Mouse (Mus musculus): ENCODE results near the gene Fkbpl. TPM values are rescaled to one million over a fixed set of nuclear protein-coding genes. Genes with fewer than 3 reads are reported as not detected.

Fkbpl gene
- polyA plus RNA-seq, 1 experiment from 2014 or later: 19.3 TPM

DNA sequence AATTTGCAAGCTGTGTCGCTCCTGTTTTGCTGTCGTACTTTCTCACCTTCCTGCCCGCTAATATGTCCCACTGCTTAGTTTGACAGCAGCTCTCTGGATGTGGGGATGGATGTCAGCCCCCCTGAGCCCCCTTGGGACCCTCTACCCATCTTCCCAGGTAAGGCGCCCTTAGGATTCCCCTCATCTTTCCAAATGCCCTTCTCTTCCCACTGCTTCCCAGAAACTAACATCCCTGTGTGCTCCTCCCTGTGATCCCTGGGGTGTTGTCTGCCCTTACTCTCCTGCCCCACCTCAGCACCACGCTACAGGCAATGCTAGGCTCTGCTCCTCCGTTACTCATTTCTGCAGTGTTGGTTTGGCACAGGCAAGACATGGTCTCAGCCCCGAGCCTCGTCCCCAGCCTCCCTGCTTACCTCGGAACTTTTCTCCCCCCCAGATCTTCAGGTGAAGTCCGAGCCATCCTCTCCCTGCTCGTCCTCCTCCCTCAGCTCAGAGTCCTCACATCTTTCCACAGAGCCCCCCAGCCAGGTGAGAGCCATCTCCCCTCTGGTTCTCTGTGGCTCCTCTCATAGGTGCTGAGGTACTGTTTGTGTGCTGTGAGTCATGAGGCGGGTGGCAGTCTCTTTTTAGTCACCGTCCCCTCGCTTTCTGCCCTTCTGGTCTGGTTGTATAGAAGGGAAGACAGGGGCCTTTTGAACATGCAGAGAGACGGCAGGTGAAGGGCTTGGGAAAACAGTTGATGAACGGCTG, 3.8 kb downstream of the Fkbpl start:
- no peaks in the 10 kb centered on the region for H3K27me3 ChIP-seq (ENCODE audit: control insufficient read depth, insufficient read depth, low read length)
- ATAC-seq (ENCODE audit: insufficient number of reproducible peaks, low FRiP score, low TSS enrichment, low read depth): no peak
- DNase-seq (ENCODE audit: low spot score): no peak
- no peak overlapping the region for H3K27ac ChIP-seq (replicated peaks; ENCODE audit: low read depth, low read length)
- no peaks in the 10 kb centered on the region for H3K9me3 ChIP-seq (ENCODE audit: control insufficient read depth, low read length)
- H3K4me2 ChIP-seq (ENCODE audit: low read depth, severe bottlenecking): peak overlapping the region; percentile 87
- 83% methylated on average over 16 of the region's 16 CpGs for WGBS
- H3K4me1 ChIP-seq (ENCODE audit: control insufficient read depth, insufficient read depth, low read length): peaks cover 7% of the 10 kb centered on the region; the same call in 1 of the 2 replicates
- H3K9ac ChIP-seq (ENCODE audit: low read length): no peak overlapping the region
- peak overlapping the region; percentile 97; the same call in 1 of the 2 replicates for H3K4me3 ChIP-seq (ENCODE audit: low read depth, low read length)
- peaks cover 13% of the 10 kb centered on the region for H3K36me3 ChIP-seq (ENCODE audit: control insufficient read depth, insufficient read depth, low read length)

GRCm38 (mm10) chr17:34649106-34649864, 4.7 kb downstream of the Fkbpl start:
- WGBS: 89% methylated on average over 18 of the region's 18 CpGs
- ATAC-seq (ENCODE audit: insufficient number of reproducible peaks, low FRiP score, low TSS enrichment, low read depth): no peak
- H3K9me3 ChIP-seq (ENCODE audit: control insufficient read depth, low read length): no peaks in the 10 kb centered on the region
- no peak overlapping the region for H3K4me2 ChIP-seq (ENCODE audit: low read depth, severe bottlenecking)
- no peak overlapping the region for H3K27ac ChIP-seq (replicated peaks; ENCODE audit: low read depth, low read length)
- H3K36me3 ChIP-seq (ENCODE audit: control insufficient read depth, insufficient read depth, low read length): peaks cover 16% of the 10 kb centered on the region
- DNase-seq (ENCODE audit: low spot score): no peak
- no peaks in the 10 kb centered on the region for H3K27me3 ChIP-seq (ENCODE audit: control insufficient read depth, insufficient read depth, low read length)
- H3K4me1 ChIP-seq (ENCODE audit: control insufficient read depth, insufficient read depth, low read length): peaks cover 7% of the 10 kb centered on the region; the same call in 1 of the 2 replicates
- H3K9ac ChIP-seq (ENCODE audit: low read length): no peak overlapping the region
- H3K4me3 ChIP-seq (ENCODE audit: low read depth, low read length): no peak overlapping the region

- Histone ChIP-seq H3K27me3 (ENCODE audit: control insufficient read depth, insufficient read depth, low read length) (no peaks in the 10 kb centered on the region), H3K9me3 (ENCODE audit: control insufficient read depth, low read length) (no peaks in the 10 kb centered on the region), H3K4me3 (ENCODE audit: low read depth, low read length) (no peak overlapping the region), H3K4me2 (ENCODE audit: low read depth, severe bottlenecking) (no peak overlapping the region), H3K4me1 (ENCODE audit: control insufficient read depth, insufficient read depth, low read length) (peaks cover 7% of the 10 kb centered on the region; the same call in 1 of the 2 replicates), H3K36me3 (ENCODE audit: control insufficient read depth, insufficient read depth, low read length) (peaks cover 19% of the 10 kb centered on the region), H3K27ac (replicated peaks; ENCODE audit: low read depth, low read length) (no peak overlapping the region), H3K9ac (ENCODE audit: low read length) (no peak overlapping the region)
- no peak for DNase-seq (ENCODE audit: low spot score)
- WGBS: 92% methylated on average over 14 of the region's 14 CpGs
- ATAC-seq (ENCODE audit: insufficient number of reproducible peaks, low FRiP score, low TSS enrichment, low read depth): no peak
Observed at GRCm38 (mm10) chr17:34650781-34651180, 6.2 kb downstream of the Fkbpl start.

DNA sequence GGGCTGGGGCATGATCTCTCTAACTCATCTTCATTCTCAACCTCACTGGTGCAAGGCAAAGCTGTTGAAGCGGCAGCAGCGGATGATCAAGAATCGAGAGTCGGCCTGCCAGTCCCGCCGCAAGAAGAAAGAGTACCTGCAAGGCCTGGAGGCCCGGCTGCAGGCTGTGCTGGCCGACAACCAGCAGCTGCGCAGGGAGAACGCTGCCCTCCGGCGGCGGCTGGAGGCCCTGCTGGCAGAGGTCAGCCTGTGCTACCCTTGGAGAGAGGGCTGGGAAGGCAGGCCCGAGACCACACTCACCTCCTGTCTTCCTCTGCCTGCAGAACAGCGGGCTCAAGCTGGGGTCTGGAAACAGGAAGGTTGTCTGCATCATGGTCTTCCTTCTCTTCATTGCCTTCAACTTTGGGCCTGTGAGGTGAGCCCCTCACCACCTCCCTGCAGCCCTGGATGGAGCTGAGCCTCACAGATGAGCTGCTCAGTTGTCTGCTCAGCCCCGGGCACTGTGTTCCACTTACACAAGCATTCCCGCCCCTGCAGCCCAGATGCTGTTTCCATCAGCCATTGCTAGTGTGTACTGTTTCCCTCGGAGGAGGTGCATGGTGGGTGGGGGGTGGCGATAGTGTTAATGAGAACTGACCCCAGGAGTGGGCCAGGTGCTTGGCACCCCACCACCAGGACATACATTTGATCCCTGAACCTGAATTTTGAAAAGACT, 7.1 kb downstream of the Fkbpl start:
- ATAC-seq (ENCODE audit: insufficient number of reproducible peaks, low FRiP score, low TSS enrichment, low read depth): no peak

GRCm38 (mm10) chr17:34652546-34652945, 8.0 kb downstream of the Fkbpl start:
- DNase-seq (ENCODE audit: low spot score): no peak

More for the DNA sequence above, 7.1 kb downstream of the Fkbpl start:
- no peaks in the 10 kb centered on the region for H3K27me3 ChIP-seq (ENCODE audit: control insufficient read depth, insufficient read depth, low read length)
- peaks cover 19% of the 10 kb centered on the region for H3K36me3 ChIP-seq (ENCODE audit: control insufficient read depth, insufficient read depth, low read length)
- H3K4me2 ChIP-seq (ENCODE audit: low read depth, severe bottlenecking): no peak overlapping the region
- 53% methylated on average over 19 of the region's 19 CpGs for WGBS
- H3K9ac ChIP-seq (ENCODE audit: low read length): no peak overlapping the region; the same call in 1 of the 2 replicates
- peaks cover 9% of the 10 kb centered on the region; the same call in 1 of the 2 replicates for H3K4me1 ChIP-seq (ENCODE audit: control insufficient read depth, insufficient read depth, low read length)
- no peak overlapping the region for H3K4me3 ChIP-seq (ENCODE audit: low read depth, low read length)
- H3K27ac ChIP-seq (replicated peaks; ENCODE audit: low read depth, low read length): no peak overlapping the region
- no peaks in the 10 kb centered on the region for H3K9me3 ChIP-seq (ENCODE audit: control insufficient read depth, low read length)
- peak; percentile 62 for DNase-seq (ENCODE audit: low spot score)

DNA sequence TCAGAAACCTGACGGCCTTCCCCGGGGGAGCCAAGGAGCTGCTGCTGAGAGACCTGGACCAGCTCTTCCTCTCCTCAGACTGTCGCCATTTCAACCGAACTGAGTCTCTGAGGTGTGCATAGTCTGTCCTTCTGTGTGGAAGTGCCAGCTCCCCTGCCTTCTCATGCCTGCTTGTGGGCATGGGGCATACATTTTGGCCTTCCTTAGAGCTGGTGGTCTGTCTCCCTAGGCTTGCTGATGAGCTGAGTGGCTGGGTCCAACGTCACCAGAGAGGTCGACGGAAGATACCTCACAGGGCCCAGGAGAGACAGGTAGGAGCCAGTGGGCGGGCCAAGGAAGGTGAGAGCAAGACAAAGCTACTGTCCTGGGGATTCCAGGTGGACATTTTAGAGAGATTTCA, 8.4 kb downstream of the Fkbpl start:
- no peaks in the 10 kb centered on the region for H3K9me3 ChIP-seq (ENCODE audit: control insufficient read depth, low read length)
- 92% methylated on average over 8 of the region's 8 CpGs for WGBS
- no peak overlapping the region for H3K4me3 ChIP-seq (ENCODE audit: low read depth, low read length)
- no peak overlapping the region for H3K4me2 ChIP-seq (ENCODE audit: low read depth, severe bottlenecking)
- DNase-seq (ENCODE audit: low spot score) (no peak), ATAC-seq (ENCODE audit: insufficient number of reproducible peaks, low FRiP score, low TSS enrichment, low read depth) (no peak)
- peaks cover 19% of the 10 kb centered on the region for H3K36me3 ChIP-seq (ENCODE audit: control insufficient read depth, insufficient read depth, low read length)
- H3K27ac ChIP-seq (replicated peaks; ENCODE audit: low read depth, low read length): no peak overlapping the region
- H3K9ac ChIP-seq (ENCODE audit: low read length): no peak overlapping the region
- peaks cover 6% of the 10 kb centered on the region; the same call in 1 of the 2 replicates for H3K4me1 ChIP-seq (ENCODE audit: control insufficient read depth, insufficient read depth, low read length)
- H3K27me3 ChIP-seq (ENCODE audit: control insufficient read depth, insufficient read depth, low read length): no peaks in the 10 kb centered on the region

More at GRCm38 (mm10) chr17:34652546-34652945, 8.0 kb downstream of the Fkbpl start:
- H3K4me1 ChIP-seq (ENCODE audit: control insufficient read depth, insufficient read depth, low read length): peaks cover 9% of the 10 kb centered on the region; the same call in 1 of the 2 replicates
- no peaks in the 10 kb centered on the region for H3K9me3 ChIP-seq (ENCODE audit: control insufficient read depth, low read length)
- H3K4me2 ChIP-seq (ENCODE audit: low read depth, severe bottlenecking): no peak overlapping the region
- no peaks in the 10 kb centered on the region for H3K27me3 ChIP-seq (ENCODE audit: control insufficient read depth, insufficient read depth, low read length)
- ATAC-seq (ENCODE audit: insufficient number of reproducible peaks, low FRiP score, low TSS enrichment, low read depth): no peak
- peaks cover 19% of the 10 kb centered on the region for H3K36me3 ChIP-seq (ENCODE audit: control insufficient read depth, insufficient read depth, low read length)
- no peak overlapping the region for H3K4me3 ChIP-seq (ENCODE audit: low read depth, low read length)
- no peak overlapping the region for H3K27ac ChIP-seq (replicated peaks; ENCODE audit: low read depth, low read length)
- H3K9ac ChIP-seq (ENCODE audit: low read length): no peak overlapping the region
- 94% methylated on average over 10 of the region's 10 CpGs for WGBS

DNA sequence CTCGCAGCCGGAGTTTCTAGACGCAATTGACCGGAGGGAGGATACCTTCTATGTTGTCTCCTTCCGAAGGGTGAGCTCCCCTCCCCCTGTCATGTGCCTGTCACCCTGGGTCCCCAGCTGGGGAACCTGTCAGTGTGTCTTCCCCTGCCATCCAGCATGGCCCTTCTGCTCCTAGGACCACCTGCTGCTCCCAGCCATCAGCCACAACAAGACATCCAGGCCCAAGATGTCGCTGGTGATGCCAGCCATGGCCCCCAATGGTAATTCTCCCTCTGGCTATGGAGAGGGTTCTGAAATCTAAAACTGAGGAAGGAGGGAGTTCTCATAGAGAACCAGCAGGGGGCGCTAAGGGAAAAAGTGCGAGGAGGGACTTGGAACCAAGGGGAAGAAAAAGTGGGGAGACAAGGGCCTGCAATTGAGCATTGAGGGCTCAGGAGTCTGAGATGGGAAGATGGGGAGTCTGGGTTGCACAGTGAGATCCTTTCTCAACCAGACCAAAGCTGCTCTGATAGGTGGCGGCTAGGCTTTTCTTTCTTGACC, 9.3 kb downstream of the Fkbpl start:
- no peak overlapping the region for H3K4me3 ChIP-seq (ENCODE audit: low read depth, low read length)
- H3K27me3 ChIP-seq (ENCODE audit: control insufficient read depth, insufficient read depth, low read length): no peaks in the 10 kb centered on the region
- no peaks in the 10 kb centered on the region for H3K9me3 ChIP-seq (ENCODE audit: control insufficient read depth, low read length)
- 64% methylated on average over 9 of the region's 9 CpGs for WGBS
- no peak overlapping the region for H3K9ac ChIP-seq (ENCODE audit: low read length)
- H3K36me3 ChIP-seq (ENCODE audit: control insufficient read depth, insufficient read depth, low read length): peaks cover 19% of the 10 kb centered on the region
- H3K4me1 ChIP-seq (ENCODE audit: control insufficient read depth, insufficient read depth, low read length): 0 out of 2 replicates have a peak, but pooled peaks cover 2% of the 10 kb centered on the region
- no peak overlapping the region for H3K27ac ChIP-seq (replicated peaks; ENCODE audit: low read depth, low read length)
- no peak overlapping the region for H3K4me2 ChIP-seq (ENCODE audit: low read depth, severe bottlenecking)
- ATAC-seq (ENCODE audit: insufficient number of reproducible peaks, low FRiP score, low TSS enrichment, low read depth) (no peak), DNase-seq (ENCODE audit: low spot score) (peak; percentile 70)

DNA sequence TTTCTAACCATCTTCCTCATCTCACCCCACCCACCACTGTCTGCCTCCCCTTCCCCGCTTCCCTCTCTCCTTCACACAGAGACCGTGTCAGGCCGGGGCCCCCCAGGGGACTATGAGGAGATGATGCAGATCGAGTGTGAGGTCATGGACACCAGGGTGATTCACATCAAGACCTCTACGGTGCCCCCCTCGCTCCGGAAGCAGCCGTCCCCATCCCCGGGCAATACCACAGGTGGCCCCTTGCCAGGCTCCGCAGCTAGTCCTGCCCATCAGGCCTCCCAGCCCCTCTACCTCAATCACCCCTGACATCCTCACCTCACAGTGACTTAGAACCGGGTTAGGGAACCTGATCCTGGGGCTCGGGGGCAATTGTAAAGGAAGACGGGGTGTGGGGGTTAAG, 9.8 kb downstream of the Fkbpl start:
- 93% methylated on average over 13 of the region's 13 CpGs for WGBS
- Histone ChIP-seq H3K27ac (replicated peaks; ENCODE audit: low read depth, low read length) (no peak overlapping the region), H3K9me3 (ENCODE audit: control insufficient read depth, low read length) (no peaks in the 10 kb centered on the region), H3K9ac (ENCODE audit: low read length) (no peak overlapping the region), H3K27me3 (ENCODE audit: control insufficient read depth, insufficient read depth, low read length) (peaks cover 3% of the 10 kb centered on the region; the same call in 1 of the 2 replicates), H3K4me3 (ENCODE audit: low read depth, low read length) (no peak overlapping the region), H3K4me2 (ENCODE audit: low read depth, severe bottlenecking) (no peak overlapping the region), H3K36me3 (ENCODE audit: control insufficient read depth, insufficient read depth, low read length) (peaks cover 17% of the 10 kb centered on the region), H3K4me1 (ENCODE audit: control insufficient read depth, insufficient read depth, low read length) (0 out of 2 replicates have a peak, but pooled peaks cover 2% of the 10 kb centered on the region)
- DNase-seq (ENCODE audit: low spot score): no peak
- no peak for ATAC-seq (ENCODE audit: insufficient number of reproducible peaks, low FRiP score, low TSS enrichment, low read depth)

Measured in limb, embryonic 11.5 days (tissue).